Comparison of ENCODE assay signal across 7 mouse cellular contexts in the genomic region with DNA sequence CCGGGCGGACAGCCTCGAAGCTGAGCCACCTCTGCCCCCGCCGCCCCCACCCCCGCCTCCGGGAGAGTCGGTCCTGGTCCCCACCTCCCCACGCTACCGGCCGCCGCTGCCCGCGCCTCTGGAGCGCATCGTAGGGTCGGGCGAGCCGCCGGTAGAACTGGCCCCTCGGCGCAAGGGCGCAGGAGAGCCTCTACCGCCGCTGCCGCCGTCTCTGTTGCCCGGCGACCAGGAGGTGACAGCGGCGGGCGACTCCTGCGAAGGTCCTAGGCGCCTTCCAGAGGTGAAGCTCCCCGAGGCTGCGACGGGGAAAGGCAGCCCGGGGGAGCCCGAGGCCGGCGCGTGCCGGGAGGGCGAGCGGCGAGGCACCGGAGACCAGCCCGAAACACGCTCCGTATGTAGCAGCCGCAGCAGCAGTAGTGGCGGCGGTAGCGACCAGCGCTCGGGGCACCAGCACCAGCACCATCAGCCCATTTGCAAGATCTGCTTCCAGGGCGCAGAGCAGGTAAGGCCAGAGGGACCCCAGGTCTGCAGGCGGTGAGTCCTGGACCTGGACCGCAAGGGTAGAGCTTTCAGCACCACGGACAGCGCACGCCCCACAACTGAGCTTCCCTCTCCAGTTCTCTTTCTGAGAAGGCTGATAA. TPM values are rescaled to one million over a fixed set of nuclear protein-coding genes. Genes with fewer than 3 reads are reported as not detected.
A peak's percentile ranks its signal among the peaks of the same experiment; 100 is the strongest.
DNase-seq lines count a peak whose midpoint lies in the region; ATAC-seq and TF ChIP-seq lines count a peak whose summit lies in the region.

No protein-coding gene starts in this region.

- peaks cover 11% of the 10 kb centered on the region for H3K4me1 ChIP-seq in forebrain, embryonic 15.5 days
- peaks cover 3% of the 10 kb centered on the region; the same call in 1 of the 2 replicates for H3K4me1 ChIP-seq in hindbrain, embryonic 12.5 days

- H3K4me2 ChIP-seq in forebrain, embryonic 15.5 days (replicated peaks): peak overlapping the region; percentile 91
- H3K4me2 ChIP-seq in hindbrain, embryonic 12.5 days (replicated peaks): peak overlapping the region; percentile 96

- peak overlapping the region; percentile 71 for H3K4me3 ChIP-seq in forebrain, embryonic 15.5 days
- H3K4me3 ChIP-seq in hindbrain, embryonic 12.5 days: peak overlapping the region; percentile 72

- DNase-seq in Patski (ENCODE audit: low read depth, low spot score): peak; percentile 1
- peak; percentile 15 for DNase-seq in c-Kit-positive CD71-positive TER-119-negative erythroid progenitor cells, embryonic 14.5 days (ENCODE audit: low read depth)
- peak; percentile 52 to 54 for DNase-seq in layer of hippocampus, postnatal 25 days (ENCODE audit: extremely low spot score in 1 of 2, low spot score in 1 of 2)
- DNase-seq in lung, postnatal 25 days (ENCODE audit: low spot score): peak; percentile 9
- peak; percentile 57 for DNase-seq in right cerebral cortex, postnatal 25 days

- peak overlapping the region; percentile 66 for H3K9ac ChIP-seq in forebrain, embryonic 15.5 days (replicated peaks)
- peak overlapping the region; percentile 74 for H3K9ac ChIP-seq in hindbrain, embryonic 12.5 days

- CTCF ChIA-PET in Patski (lab: Charles Lee): no interaction called here

- H3K27ac ChIP-seq in forebrain, embryonic 15.5 days (replicated peaks): peak overlapping the region; percentile 89
- peak overlapping the region; percentile 84 for H3K27ac ChIP-seq in hindbrain, embryonic 12.5 days

- in situ Hi-C loops in Patski (cut with MboI; ENCODE audit: low pct_unique_long_range_greater_than_20kb): no loop called here

- H3K27me3 ChIP-seq in Patski: peaks cover 12% of the 10 kb centered on the region
- 0 out of 2 replicates have a peak, but pooled peaks cover 7% of the 10 kb centered on the region for H3K27me3 ChIP-seq in forebrain, embryonic 15.5 days
- H3K27me3 ChIP-seq in hindbrain, embryonic 12.5 days: peaks cover 14% of the 10 kb centered on the region; the same call in 1 of the 2 replicates

- ATAC-seq in Patski: peak; percentile 44
- peak; percentile 54 for ATAC-seq in forebrain, embryonic 15.5 days (replicated peaks)
- peak; percentile 68 for ATAC-seq in hindbrain, embryonic 12.5 days (ENCODE audit: low FRiP score)

- no peaks in the 10 kb centered on the region for H3K36me3 ChIP-seq in forebrain, embryonic 15.5 days
- no peaks in the 10 kb centered on the region for H3K36me3 ChIP-seq in hindbrain, embryonic 12.5 days

- POLR2A ChIA-PET in Patski (lab: Charles Lee): no interaction called here

- H3K9me3 ChIP-seq in forebrain, embryonic 15.5 days: no peaks in the 10 kb centered on the region
- no peaks in the 10 kb centered on the region for H3K9me3 ChIP-seq in hindbrain, embryonic 12.5 days (replicated peaks)

- under 1% methylated on average over 52 of the region's 62 CpGs for WGBS in forebrain, embryonic 15.5 days
- under 1% methylated on average over 56 of the region's 62 CpGs for WGBS in hindbrain, embryonic 12.5 days

- TF ChIP-seq CTCF in Patski (IDR thresholded peaks at IDR 0.05): no peak

RNA-seq across cellular contexts. Expression of gene March11, which starts 0.6 kb away (rescaled TPM):
- 0.09 TPM for polyA plus RNA-seq in Patski (2021)
- polyA plus RNA-seq in forebrain, embryonic 15.5 days (2015; fragmentation: Nextera tagmentation; extraction: Ambion mirVana): 3.8 and 4.3 TPM in 2 replicates
- polyA plus RNA-seq in hindbrain, embryonic 12.5 days (2016; fragmentation: Nextera tagmentation; extraction: Ambion mirVana): 3.3 and 6.1 TPM in 2 replicates
- 1 to 10 TPM; 7.2 to 8.5 TPM for total RNA-seq in layer of hippocampus, postnatal 25 days (2021)

Comparison
In these comparisons a context has a peak if more than half of its experiments do, and no peak if none do; other contexts are left out.
1. Peak in every context shown above with its lines: DNase-seq, ATAC-seq, H3K4me3 ChIP-seq and H3K27ac ChIP-seq.
2. DNase-seq: peak in every context shown above with its lines; median percentile 57 in right cerebral cortex, postnatal 25 days; 53 in layer of hippocampus, postnatal 25 days; 15 in c-Kit-positive CD71-positive TER-119-negative erythroid progenitor cells, embryonic 14.5 days; 9 in lung, postnatal 25 days; 1 in Patski.